Mouse (Mus musculus): ENCODE data around the gene Clmn. TPM values are rescaled to one million over a fixed set of nuclear protein-coding genes. Genes with fewer than 3 reads are reported as not detected.

Gene Clmn
- polyA plus RNA-seq, 1 experiment from 2014 or later: 3.8 TPM

DNA sequence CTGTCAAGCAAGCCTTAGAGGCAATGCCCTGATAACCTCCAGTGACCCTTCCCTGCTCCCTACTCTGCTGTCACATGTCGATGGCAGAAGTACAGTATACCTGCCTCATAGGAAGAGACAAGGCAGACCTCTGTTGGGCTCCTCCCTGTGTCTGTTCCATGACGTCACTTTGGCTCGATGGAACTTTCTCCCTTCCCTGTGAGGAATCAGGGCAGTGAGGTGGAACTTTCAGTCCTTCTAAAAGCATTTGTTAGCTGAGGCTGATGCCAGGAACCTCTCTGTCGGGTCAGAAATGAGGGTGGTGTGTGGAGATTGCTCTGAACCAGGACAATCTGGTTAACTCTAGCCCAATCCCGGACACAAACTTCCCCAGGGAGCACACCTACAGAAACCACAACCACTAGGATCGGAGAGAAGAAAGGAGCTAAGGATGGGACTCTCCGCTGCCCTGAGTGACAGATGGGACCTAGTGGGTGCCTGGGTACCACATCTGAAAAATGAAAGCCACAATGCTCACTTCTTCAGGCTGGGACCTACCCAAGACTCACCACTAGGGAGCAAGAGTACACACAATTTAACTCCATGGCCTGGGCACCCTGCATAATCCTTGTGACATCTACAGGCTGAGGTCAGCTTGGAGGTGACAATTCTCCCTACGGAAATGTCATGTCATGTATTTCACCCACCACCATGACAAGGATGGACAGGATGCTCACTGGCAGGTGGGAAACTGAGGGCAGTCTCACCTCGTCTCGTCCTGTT, 41.9 kb downstream of the Clmn start:
- Histone ChIP-seq H3K4me2 (replicated peaks) (no peak overlapping the region), H3K36me3 (no peaks in the 10 kb centered on the region), H3K9me3 (no peaks in the 10 kb centered on the region; the same call in 1 of the 2 replicates), H3K4me3 (no peak overlapping the region), H3K27me3 (peaks cover 70% of the 10 kb centered on the region), H3K9ac (no peak overlapping the region), H3K4me1 (peaks cover 69% of the 10 kb centered on the region), H3K27ac (no peak overlapping the region)
- no peak for ATAC-seq (ENCODE audit: low FRiP score, low read depth)
- 90% methylated on average over 10 of the region's 10 CpGs for WGBS

DNA sequence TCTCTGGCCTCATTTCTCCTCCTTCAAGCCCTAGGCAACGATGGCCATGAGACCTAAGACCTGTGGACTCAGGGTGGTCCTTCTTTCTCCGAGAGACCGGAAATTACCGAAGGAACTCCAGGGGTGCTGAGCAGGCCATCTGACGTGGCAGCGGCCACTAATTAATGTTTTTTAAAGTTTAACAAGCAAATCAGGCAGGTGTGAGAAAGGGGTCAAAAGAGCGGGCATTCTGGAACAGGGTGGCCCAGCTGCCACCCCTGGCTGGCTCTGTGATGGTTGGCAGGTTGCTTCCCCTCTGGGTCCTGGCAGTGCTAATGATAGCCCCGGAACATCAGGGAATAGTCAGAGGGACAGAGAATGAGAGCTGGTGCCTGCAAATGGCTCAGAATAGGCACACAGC, 42.7 kb downstream of the Clmn start:
- 33% methylated on average over 8 of the region's 8 CpGs for WGBS
- Histone ChIP-seq H3K4me2 (replicated peaks) (no peak overlapping the region), H3K36me3 (no peaks in the 10 kb centered on the region), H3K4me1 (peaks cover 73% of the 10 kb centered on the region), H3K27me3 (peaks cover 73% of the 10 kb centered on the region), H3K9me3 (no peaks in the 10 kb centered on the region; the same call in 1 of the 2 replicates), H3K4me3 (no peak overlapping the region), H3K9ac (no peak overlapping the region), H3K27ac (no peak overlapping the region)
- 0 out of 2 replicates have a peak, but pooled peaks have one; percentile 34 for ATAC-seq (ENCODE audit: low FRiP score, low read depth)

DNA sequence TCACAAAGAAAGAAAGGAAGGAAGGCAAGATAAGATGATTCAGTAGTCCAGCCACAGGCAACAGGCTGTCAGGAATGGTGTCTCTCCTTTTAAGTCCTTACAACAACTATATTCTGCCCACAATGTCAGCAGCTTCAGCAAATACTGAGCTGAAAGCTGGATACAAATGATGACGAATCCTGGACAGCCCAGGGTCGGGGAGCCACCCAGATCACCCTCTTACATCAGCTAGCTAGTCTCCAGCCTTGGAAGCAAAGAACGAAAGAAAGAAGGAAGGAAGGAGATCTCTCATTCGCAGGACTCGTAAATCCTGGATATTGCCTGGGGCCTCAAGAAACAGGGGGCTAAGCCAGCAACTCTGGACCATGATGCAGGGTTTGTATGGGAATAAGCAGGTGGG, 44.8 kb downstream of the Clmn start:
- Histone ChIP-seq H3K27ac (no peak overlapping the region), H3K4me1 (peaks cover 66% of the 10 kb centered on the region), H3K9ac (no peak overlapping the region), H3K4me3 (no peak overlapping the region), H3K9me3 (no peaks in the 10 kb centered on the region), H3K27me3 (peaks cover 80% of the 10 kb centered on the region), H3K36me3 (no peaks in the 10 kb centered on the region), H3K4me2 (replicated peaks) (no peak overlapping the region)
- WGBS: 38% methylated on average over 5 of the region's 5 CpGs
- no peak for ATAC-seq (ENCODE audit: low FRiP score, low read depth)

DNA sequence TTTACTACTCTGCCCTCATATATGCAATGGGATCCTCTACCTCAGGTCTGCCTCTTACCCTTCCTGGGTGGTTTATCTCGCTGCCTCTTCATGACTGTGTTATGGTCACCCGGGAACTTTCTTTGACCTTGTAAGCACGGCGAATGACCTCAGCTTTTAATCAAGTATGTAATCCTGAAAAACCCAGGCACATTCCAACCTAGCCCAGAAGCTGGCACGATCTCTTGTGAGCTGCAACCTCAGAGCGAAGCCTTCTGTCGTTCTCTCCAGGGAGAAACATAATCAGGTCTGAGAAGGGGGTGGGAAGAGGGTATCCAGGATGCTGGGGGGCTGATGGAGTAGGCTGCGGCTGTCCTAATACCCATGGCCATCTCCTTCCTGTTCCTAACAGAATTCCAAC, 45.8 kb downstream of the Clmn start:
- Histone ChIP-seq H3K9me3 (no peaks in the 10 kb centered on the region), H3K27ac (no peak overlapping the region), H3K36me3 (no peaks in the 10 kb centered on the region), H3K4me2 (replicated peaks) (no peak overlapping the region), H3K4me3 (no peak overlapping the region), H3K27me3 (peaks cover 80% of the 10 kb centered on the region), H3K4me1 (peaks cover 64% of the 10 kb centered on the region), H3K9ac (no peak overlapping the region)
- WGBS: 44% methylated on average over 8 of the region's 8 CpGs
- ATAC-seq (ENCODE audit: low FRiP score, low read depth): no peak

DNA sequence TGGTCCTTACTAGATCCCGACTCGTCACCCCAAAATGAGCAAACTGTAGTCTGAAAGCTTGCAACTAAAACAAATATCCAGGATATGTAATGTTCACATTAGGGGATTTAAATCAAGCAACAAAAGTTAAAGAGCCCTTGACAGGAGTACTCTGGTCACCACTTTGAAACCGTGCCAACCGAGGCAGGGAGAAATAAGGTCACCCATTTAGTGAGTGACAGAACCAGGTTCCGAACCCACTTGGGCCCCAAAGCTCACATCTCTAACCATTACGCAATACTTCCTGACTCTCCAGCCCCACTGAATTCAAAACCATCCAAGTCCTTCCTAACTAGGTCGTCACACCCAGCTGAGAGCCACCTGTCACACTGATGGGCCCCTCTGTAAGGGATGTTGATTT, 46.8 kb downstream of the Clmn start:
- peaks cover 78% of the 10 kb centered on the region for H3K27me3 ChIP-seq
- H3K4me2 ChIP-seq (replicated peaks): no peak overlapping the region
- 67% methylated on average over 7 of the region's 7 CpGs for WGBS
- no peak overlapping the region for H3K4me3 ChIP-seq
- no peaks in the 10 kb centered on the region for H3K36me3 ChIP-seq
- H3K27ac ChIP-seq: no peak overlapping the region
- H3K4me1 ChIP-seq: peaks cover 73% of the 10 kb centered on the region
- H3K9me3 ChIP-seq: no peaks in the 10 kb centered on the region
- no peak overlapping the region for H3K9ac ChIP-seq
- ATAC-seq (ENCODE audit: low FRiP score, low read depth): no peak

DNA sequence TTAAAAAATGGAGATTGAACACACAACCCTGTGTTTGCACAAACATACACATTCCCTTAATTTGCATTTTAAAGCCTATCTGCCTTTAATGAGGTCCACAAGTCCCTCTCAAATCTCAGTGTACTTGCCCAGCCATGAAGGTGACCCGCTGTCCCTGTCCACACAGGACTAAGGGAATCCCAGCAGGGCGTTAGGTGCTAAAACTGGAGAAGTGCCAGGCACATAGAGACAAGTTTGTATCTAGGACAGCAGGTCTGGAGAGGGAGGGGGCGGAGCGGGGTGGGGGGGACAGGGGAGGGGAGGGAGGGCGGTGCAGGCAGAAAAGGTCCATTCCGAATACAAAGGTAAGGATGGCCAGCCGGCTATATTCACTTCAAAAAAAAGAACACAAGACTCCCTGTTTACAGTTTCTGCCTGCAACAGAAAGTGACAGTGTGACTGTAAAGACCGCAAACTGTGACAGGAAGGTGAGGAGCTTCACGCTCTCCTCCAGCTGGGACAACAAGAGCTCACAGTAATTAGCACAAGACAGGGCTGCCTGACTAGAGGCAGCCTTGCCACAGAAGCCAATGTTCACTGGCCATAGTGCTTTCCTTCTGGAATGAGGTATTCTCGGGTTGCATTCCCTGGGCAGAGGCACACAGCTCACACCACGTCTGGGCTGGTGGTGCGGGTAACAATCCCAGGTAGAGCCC, 47.6 kb downstream of the Clmn start:
- Histone ChIP-seq H3K9me3 (no peaks in the 10 kb centered on the region), H3K9ac (no peak overlapping the region), H3K27me3 (peaks cover 78% of the 10 kb centered on the region), H3K4me1 (peaks cover 77% of the 10 kb centered on the region), H3K4me2 (replicated peaks) (no peak overlapping the region), H3K27ac (no peak overlapping the region), H3K4me3 (no peak overlapping the region), H3K36me3 (no peaks in the 10 kb centered on the region)
- ATAC-seq (ENCODE audit: low FRiP score, low read depth): no peak
- WGBS: 20% methylated on average over 12 of the region's 12 CpGs

DNA sequence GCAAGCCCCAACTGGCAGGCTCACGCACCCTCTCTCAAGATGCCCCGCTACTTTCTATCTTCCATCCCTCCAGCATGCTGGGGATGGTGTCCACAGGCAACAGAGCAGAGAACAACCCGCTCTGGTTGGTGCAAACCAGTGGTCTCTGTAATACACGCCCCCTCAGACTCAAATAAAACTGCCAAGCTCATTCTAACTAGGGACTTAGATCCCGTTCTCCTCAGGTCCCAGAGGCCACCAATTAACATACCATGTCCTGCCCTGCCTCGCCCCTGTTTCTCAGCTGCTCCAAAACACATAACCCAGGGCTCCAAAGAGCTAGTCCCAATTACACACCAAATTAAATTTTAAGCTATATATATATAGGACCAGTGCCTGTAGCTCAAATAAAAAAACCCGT, 50.6 kb downstream of the Clmn start:
- Histone ChIP-seq H3K4me2 (replicated peaks) (peak overlapping the region; percentile 47), H3K27ac (peak overlapping the region; percentile 58; the same call in 1 of the 2 replicates), H3K27me3 (peaks cover 87% of the 10 kb centered on the region), H3K4me3 (peak overlapping the region; percentile 11; the same call in 1 of the 2 replicates), H3K36me3 (no peaks in the 10 kb centered on the region), H3K9ac (no peak overlapping the region), H3K9me3 (no peaks in the 10 kb centered on the region), H3K4me1 (peaks cover 75% of the 10 kb centered on the region)
- peak; percentile 79 for ATAC-seq (ENCODE audit: low FRiP score, low read depth)
- WGBS: 8% methylated on average over 7 of the region's 7 CpGs

DNA sequence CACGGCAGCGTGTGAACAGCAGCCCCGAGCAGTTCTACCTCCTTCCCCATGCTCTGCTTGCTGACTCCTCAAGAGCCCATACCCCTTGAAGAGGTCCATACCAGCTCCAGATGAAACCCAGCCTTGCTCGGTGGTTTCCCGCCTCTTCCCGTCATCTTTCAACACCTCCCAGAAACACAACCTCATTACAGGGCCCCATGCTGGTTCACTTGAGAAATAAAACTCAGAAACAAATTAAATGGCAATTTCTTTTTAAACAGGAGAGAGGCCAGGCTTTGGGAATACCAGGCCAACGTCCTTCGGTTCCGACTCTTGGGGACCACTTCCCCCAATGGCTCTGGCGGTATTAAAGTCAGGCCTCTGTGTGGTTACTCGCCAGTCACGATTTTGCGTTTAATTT, 51.1 kb downstream of the Clmn start:
- 15% methylated on average over 13 of the region's 13 CpGs for WGBS
- H3K27ac ChIP-seq: peak overlapping the region; percentile 58; the same call in 1 of the 2 replicates
- H3K9me3 ChIP-seq: no peaks in the 10 kb centered on the region
- peak overlapping the region; percentile 47 for H3K4me2 ChIP-seq (replicated peaks)
- ATAC-seq (ENCODE audit: low FRiP score, low read depth): no peak
- H3K9ac ChIP-seq: no peak overlapping the region
- no peaks in the 10 kb centered on the region for H3K36me3 ChIP-seq
- H3K27me3 ChIP-seq: peaks cover 85% of the 10 kb centered on the region
- H3K4me3 ChIP-seq: no peak overlapping the region; the same call in 1 of the 2 replicates
- H3K4me1 ChIP-seq: peaks cover 76% of the 10 kb centered on the region

DNA sequence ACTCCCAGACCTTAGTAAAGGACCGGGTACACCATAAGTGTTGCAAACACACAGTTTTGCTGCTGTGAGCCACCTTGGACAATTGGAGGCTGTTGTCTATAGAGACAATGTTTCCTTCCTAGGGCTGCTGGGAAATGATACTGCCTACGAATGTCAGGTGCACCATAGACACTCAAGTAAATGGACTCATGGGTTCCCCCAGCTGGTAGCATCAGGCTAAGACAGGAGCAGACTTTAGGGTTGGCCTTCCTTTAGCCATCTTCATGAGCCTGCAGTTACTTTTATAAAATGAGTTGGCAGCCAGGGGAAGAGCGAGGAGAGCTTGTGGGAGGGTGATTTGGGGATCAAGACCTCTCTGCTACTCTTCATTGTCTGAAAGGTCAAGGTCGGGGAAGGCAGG, 52.2 kb downstream of the Clmn start:
- peaks cover 80% of the 10 kb centered on the region for H3K4me1 ChIP-seq
- no peak for ATAC-seq (ENCODE audit: low FRiP score, low read depth)

DNA sequence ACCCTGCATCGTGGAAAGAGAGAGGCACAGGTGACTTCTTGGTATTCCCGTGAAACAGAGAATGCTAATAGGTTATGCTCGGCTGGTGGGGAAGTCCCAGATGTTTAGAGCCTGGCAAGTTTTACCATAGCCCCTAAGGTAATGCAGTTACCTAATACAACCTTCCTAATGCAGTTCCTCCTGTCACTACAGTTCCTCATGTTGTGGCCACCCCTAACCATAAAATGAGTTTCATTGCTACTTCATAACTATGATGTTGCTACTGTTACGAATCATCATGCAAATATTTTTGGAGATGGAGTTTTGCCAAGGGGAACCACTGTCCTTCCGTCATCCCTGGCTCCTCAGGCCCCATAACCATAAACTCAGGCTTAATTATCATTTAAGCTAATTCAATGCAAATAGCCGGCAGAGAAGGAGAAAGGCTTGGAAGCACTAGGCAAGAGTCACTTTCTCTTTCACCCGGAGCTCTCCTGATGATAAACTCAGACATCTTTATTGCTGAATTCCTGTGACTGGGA, 53.9 kb downstream of the Clmn start:
- WGBS: 35% methylated on average over 7 of the region's 7 CpGs
- Histone ChIP-seq H3K4me3 (no peak overlapping the region), H3K27me3 (peaks cover 81% of the 10 kb centered on the region), H3K4me2 (replicated peaks) (no peak overlapping the region), H3K36me3 (no peaks in the 10 kb centered on the region), H3K9me3 (no peaks in the 10 kb centered on the region), H3K4me1 (peaks cover 85% of the 10 kb centered on the region), H3K27ac (no peak overlapping the region), H3K9ac (no peak overlapping the region)
- no peak for ATAC-seq (ENCODE audit: low FRiP score, low read depth)

More for the DNA sequence above, 52.2 kb downstream of the Clmn start:
- Histone ChIP-seq H3K36me3 (no peaks in the 10 kb centered on the region), H3K4me2 (replicated peaks) (no peak overlapping the region), H3K27me3 (peaks cover 81% of the 10 kb centered on the region), H3K9ac (no peak overlapping the region), H3K27ac (no peak overlapping the region), H3K4me3 (no peak overlapping the region), H3K9me3 (no peaks in the 10 kb centered on the region)
- WGBS: 63% methylated on average over 4 of the region's 4 CpGs

DNA sequence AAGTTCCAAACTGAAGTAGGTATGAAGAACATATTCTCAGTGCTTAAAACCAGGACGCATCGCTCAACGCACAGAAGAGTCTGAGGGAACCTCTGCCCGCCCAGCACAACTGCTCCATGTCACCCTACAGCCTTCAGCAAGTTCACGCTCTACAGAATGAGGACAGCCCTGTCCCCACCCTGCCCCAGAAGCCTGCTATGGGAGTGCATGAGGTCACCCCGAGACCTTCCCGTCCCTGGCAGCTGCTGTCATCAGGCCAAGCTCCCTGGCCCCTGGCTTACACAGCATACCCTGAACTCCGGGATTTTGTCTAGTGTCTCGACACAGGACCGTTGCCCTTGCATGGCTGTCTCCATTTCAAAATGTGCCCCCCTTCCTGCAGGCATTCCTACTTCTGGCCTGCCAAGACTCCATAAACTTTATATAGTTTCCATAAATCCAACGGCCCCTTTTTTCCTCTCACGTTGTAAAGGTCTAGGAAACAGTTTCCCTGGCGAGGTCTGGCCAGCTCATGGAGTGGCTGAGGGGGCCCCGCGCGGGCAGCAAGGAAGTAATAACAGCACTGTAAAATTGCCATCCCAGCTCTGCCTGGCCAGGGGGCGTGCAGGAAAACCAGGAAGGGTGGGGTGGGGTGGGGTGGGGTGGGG, 56.3 kb downstream of the Clmn start:
- Histone ChIP-seq H3K4me1 (peaks cover 74% of the 10 kb centered on the region), H3K27ac (peak overlapping the region; percentile 76; the same call in 1 of the 2 replicates), H3K27me3 (peaks cover 85% of the 10 kb centered on the region), H3K9ac (no peak overlapping the region), H3K9me3 (no peaks in the 10 kb centered on the region), H3K36me3 (no peaks in the 10 kb centered on the region), H3K4me2 (replicated peaks) (peak overlapping the region; percentile 48), H3K4me3 (0 out of 2 replicates have a peak overlapping the region, but pooled peaks have one; percentile 7)
- ATAC-seq (ENCODE audit: low FRiP score, low read depth): peak; percentile 83
- WGBS: 24% methylated on average over 17 of the region's 17 CpGs

Measured in limb, embryonic 13.5 days (tissue).